Mouse (Mus musculus) monocyte, adult 59 days (primary cell): ENCODE measurements around the gene Arg1. TPM values are rescaled to one million over a fixed set of nuclear protein-coding genes. Genes with fewer than 3 reads are reported as not detected.

Experiments
- total RNA-seq, 2 experiments: library from RNA; stranded (reverse); gene quantifications; one replicate each; pipeline ENCODE4 v1.2.4; 2023

Gene Arg1
- not detected for total RNA-seq

GRCm38 (mm10) chr10:24926962-24927720 is at the start of gene Arg1:
Gene Arg1 (minus strand): TSS chr10:24927484.

GRCm38 (mm10) chr10:24869760-24870290 is 57.5 kb downstream of the Arg1 start, which contains the start of gene Med23:
Gene Med23 (plus strand): TSS chr10:24869986.

Other genes with a start within 250 kb of the Arg1 start
- 1 to 10 TPM; 4.4 to 5.5 TPM for gene Enpp1, start 215.3 kb downstream of the Arg1 start, total RNA-seq
- not detected for gene Enpp3, start 84.7 kb downstream of the Arg1 start, total RNA-seq
- 10 to 100 TPM; 20.9 to 26.4 TPM for gene Med23, start 57.5 kb downstream of the Arg1 start, total RNA-seq